Mouse (Mus musculus) kidney, postnatal 10 days (tissue): ENCODE results near the gene Cers4.

Experiments
- DNase-seq: peaks from one replicate; pipeline ENCODE4 v3.0.0; 2021; ENCODE audit warnings: mixed read lengths

The Cers4 gene

GRCm38 (mm10) chr8:4492851-4493685, at the start of gene Cers4:
TSS of gene Cers4 (plus strand) at chr8:4493026.
- peak; percentile 93 for DNase-seq

DNA sequence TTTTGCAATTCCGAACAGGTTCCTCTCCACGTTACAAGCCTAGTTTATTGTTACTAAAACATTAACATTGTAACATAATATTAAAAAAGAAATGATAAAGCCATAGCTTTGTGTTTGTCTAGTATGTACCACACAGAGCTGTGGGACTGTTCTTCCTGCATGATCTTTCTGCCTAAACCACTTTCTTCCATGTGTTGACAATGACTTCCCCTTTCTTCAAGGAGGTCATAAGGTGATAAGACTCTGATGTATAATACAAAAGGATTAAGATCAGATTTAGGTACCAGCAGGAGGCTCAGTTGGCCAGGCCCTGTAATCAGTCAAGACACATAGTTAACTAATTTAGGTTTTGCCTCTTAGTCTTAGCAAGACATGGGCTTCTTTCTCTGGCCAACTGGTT, 34.7 kb upstream of the Cers4 start:
- no peak for DNase-seq

DNA sequence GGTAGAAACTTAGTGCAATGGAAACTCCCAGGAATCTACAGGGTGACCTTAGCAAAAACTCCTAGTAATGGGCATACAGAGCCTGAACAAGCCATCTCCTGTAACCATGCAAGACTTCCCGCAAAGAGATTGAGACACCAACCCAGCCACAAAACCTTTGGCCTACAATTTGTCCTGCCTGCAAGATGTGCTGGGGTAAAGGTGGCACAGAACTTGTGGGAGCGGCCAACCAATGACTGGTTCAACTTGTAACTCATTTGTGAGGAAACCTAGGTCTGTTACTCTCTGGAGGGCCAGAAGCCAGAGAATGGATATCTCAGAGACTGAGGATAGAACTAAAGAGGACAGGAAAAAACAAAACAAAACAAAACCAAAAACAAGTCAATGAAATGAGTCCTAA, 29.8 kb upstream of the Cers4 start:
- no peak for DNase-seq

DNA sequence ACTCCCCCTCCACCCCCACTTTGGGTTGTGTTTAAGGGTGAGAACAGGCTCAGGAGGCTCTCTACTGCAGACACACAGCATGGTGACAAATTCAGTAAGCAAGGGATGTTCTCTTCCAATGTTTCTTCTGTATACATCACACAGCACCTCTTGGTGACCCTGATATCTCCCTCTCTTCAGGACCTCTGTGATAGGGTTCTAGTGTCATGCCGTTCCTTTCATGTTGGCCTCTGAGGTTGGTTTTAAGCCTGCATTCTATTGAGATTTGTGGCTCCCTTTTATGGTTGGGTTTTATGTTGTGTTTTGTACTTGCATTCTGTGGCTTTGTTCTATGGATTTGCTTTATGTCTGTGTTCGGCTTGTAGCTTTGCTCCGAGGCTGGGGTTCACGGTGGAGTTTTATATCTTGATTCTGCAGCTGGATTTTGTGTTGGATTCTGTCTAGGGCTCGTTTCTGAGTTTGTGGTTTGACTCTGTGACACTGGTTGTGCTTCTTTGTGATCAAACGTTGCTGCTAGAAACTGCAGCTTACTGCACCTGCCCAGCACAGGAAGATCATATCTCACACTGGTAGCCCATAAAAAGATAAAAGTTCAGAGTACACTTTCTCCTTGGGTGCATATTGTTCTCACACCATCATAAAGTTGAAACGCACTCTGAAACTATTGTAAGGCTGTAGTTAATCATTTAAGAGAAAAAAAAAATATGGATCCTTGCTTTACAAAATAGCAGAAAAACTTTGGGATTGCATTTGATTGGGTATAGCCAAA, 18.2 kb upstream of the Cers4 start:
- no peak for DNase-seq

DNA sequence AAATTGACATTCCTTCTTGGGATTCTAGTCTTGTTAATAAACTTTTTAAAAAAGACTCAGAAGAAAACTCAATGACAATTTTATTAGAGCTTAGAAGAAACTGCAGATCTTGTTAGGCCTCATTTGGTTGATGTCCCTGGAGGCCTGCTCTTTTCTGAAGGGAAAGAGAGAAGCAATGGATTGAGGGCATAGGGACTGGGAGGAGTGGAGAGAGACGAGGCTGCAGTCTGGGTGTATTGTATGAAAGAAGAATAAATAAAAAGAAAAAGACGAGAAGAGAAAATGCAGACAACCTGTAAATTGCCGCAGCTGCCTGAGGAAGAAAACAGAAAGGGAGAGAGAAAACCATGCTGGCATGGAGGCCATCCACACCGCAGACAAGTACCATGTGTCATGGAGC, 11.7 kb upstream of the Cers4 start:
- no peak for DNase-seq

DNA sequence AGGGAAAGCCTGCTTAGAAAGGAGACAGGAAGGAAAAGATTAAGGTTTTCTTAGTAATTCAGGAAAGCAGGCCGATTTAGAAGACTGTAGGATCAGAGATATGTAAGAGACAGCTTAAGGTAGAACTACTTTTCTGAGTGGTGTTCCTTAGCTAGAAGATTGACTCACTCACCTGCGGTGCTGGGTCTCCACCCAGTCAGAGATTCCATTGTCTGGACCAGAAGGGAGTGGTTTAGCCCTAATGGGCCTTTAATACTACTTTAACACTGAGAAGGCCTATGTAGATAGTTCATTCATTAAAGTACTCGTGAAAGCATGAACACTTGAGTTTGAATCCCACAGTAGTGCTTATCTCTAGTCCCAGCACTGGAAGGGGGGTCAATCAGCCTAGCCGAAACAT, 11.2 kb upstream of the Cers4 start:
- no peak for DNase-seq

- DNase-seq: no peak
Measured at GRCm38 (mm10) chr8:4482501-4482900, 10.3 kb upstream of the Cers4 start.

DNA sequence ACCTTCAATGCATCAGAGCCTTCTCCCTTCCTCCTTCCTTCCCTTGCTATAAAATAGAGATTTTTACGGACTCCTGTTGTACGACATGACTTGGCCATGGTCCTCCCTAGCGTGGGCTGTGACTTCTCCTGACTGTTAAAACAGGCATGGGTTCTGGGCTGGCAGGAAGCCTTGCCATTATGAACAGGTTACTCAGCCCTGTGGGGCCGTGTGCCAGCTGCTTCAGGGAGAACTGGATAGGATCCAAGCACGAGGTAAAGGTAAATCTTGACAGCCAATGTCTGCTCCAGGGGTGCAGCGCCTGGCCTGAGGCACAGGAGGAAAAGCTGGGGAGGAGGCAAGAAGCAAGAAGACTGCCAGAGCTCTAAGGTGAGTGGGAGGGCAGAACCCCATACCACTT, 9.5 kb upstream of the Cers4 start:
- DNase-seq: peak; percentile 38

DNA sequence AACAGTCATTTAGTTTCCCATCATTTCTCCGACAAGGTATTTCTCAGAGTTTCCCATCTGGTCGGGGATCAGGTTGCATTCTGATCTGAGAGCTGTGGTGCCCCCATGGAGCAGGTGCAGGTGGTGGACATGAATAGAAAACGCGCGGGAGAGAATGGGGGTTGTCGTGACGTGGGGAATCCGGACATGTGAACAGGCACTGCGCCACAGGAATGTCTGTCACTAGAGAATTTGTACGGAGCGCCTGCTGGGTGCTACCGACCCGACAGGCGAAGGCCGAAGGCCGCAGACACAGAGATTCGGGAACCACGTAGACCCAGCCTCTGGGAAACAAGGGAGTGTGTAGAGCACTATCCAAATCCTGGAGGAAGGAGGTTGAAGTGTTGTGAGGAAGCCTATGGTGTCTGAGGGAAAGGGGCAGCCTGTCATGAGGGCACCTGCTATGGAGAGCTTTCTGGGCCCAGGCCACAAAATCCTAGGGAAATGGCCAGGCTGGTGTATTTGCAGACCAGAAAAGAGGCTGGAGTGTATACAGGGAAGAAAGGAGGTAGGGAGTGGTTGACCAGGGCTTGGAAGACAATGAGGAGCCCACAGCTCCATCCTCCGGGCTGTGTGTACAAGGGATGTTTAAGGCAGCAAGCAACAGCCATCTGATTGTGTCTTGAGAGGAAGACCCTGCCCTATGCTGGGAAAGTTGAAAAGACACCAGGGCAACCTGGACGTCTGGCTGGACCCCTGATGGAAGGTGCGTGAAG, 1.0 kb downstream of the Cers4 start:
- peak; percentile 71 for DNase-seq

DNA sequence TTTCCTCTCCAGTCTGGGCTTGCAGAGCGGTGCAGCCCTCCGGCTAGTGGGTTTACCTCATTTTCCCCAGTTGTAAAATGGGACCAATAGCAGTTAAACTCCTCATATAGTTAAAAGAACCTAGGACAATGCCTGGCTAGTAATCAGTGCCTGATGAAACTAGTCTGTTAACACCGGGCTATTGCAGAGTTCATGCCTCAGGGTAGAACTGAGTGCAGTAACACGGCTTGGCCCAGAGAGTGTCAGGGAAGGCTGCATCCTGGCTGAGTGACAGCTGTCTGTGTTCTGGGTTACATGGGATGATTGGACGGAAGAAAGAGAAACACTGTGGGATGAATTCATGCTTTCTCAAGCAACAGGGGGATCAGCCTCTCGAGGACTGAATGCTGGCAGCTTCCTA, 3.1 kb downstream of the Cers4 start:
- DNase-seq: no peak

GRCm38 (mm10) chr8:4497610-4498009, 4.8 kb downstream of the Cers4 start:
- DNase-seq: no peak

GRCm38 (mm10) chr8:4505364-4505763, 12.5 kb downstream of the Cers4 start:
- DNase-seq: no peak

GRCm38 (mm10) chr8:4507527-4507926, 14.7 kb downstream of the Cers4 start:
- no peak for DNase-seq

DNA sequence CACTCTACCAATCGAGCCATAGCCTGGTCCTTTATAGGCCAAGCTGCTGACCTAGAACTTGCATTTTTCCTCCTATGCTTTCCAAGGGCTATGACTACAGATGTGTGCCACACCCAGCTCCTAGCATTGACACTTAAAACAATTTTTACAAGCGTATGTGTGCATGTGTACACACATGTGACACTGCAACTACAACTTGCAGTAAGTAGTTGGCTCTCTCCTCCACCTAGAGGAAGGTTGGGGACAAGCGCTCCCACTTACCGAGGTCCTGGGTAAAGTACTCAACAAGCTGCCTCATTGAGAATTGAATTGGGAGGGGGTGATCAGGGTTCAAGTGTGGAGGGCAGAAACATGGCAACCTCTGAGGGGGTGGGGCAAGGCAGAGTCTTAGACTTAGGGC, 18.0 kb downstream of the Cers4 start:
- peak; percentile 14 for DNase-seq

DNA sequence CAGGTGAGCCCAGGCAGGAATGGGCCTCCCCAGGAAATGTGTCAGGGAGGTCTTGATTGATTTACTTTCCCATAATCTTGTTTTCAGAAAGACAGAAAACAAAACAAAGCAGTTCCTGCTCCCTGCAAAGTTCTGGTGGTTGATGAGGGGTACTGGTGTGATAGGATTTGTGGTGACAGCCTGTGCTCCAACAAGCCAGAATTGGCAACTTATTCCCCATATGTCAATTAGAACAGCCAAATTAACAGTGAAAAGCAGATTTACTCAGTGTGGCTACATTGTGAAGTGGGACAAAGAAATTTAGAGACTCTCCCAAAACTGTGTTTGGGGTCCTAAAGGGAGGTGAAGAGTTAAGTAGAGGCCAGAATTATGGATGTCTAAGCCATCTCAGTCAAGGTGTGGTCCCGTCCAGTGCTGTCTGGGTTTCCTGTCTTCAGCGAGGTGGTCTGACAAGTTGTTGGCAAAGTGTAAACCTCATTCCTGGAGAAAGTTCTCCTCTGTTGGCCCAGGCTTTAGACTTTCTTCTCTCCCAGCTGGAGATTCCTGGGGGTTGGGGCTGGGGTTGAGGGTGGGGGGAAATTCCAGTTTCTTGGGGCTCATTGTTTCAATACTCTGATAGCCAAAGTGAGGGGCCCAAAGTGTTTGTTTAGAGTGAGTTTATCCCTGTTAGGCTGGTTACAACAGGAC, 18.7 kb downstream of the Cers4 start:
- DNase-seq: no peak

- peak; percentile 27 for DNase-seq
Measured at GRCm38 (mm10) chr8:4512116-4512495, 19.3 kb downstream of the Cers4 start.

- DNase-seq: peak; percentile 66
Measured at GRCm38 (mm10) chr8:4516162-4516561, 23.3 kb downstream of the Cers4 start.

GRCm38 (mm10) chr8:4521472-4521871, 28.6 kb downstream of the Cers4 start:
- DNase-seq: no peak

GRCm38 (mm10) chr8:4523525-4523924, 30.7 kb downstream of the Cers4 start:
- no peak for DNase-seq
